Mouse (Mus musculus): ENCODE results near the gene Zfp811.
"Not testable (repeated sequence)": the region's sequence is repeated elsewhere in the genome, so short reads cannot be mapped to it uniquely, and the experiment has no call there.

Zfp811 gene

GRCm38 (mm10) chr17:32809544-32810374 lies at the start of gene Zfp811:
Zfp811 (minus strand) TSS chr17:32809931.
- no peak for DNase-seq (ENCODE audit: low spot score)

GRCm38 (mm10) chr17:32856713-32857112 lies 47.0 kb upstream of the Zfp811 start:
- DNase-seq (ENCODE audit: low spot score), result not testable (repeated sequence)

GRCm38 (mm10) chr17:32851581-32851980 lies 41.9 kb upstream of the Zfp811 start:
- no peak for DNase-seq (ENCODE audit: low spot score)

- DNase-seq (ENCODE audit: low spot score), result no peak
These were observed 31.7 kb upstream of the Zfp811 start for GRCm38 (mm10) chr17:32841388-32841787.

DNA sequence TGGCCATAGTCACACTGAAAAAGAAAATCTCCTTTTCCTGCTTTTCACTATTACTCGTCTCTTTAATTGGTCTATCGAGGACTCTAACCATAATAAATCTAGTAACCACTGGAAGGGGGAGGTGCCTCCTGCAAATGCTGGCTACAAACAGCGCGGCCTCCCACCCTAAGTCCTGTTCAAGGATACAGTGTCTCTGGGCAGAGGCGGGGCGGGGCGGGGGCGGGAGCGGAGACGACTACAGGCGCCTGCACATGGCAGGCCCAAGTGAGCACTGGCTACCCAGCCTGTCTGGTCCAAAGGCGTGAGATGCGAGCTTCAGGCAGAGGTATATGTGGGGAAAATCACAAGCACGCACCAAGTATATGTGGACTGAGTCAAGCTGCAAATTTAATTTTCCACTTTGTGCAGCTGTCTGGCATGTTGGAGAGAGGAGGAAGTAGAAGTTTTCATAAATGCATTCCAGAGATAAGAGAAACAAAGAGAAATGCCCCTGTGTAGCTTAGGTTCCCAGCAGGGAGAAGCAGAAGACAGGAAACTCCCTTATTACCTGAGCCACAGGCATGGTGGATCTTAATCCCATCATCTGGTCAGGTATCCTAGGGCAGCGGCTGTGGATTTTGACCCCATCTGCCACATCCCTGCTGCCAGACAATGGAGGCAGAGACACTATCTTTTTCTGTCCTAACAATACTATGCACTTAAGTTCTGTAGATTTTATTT lies 29.5 kb upstream of the Zfp811 start:
- no peak for DNase-seq (ENCODE audit: low spot score)

GRCm38 (mm10) chr17:32830418-32830782 lies 20.7 kb upstream of the Zfp811 start:
- no peak for DNase-seq (ENCODE audit: low spot score)

DNA sequence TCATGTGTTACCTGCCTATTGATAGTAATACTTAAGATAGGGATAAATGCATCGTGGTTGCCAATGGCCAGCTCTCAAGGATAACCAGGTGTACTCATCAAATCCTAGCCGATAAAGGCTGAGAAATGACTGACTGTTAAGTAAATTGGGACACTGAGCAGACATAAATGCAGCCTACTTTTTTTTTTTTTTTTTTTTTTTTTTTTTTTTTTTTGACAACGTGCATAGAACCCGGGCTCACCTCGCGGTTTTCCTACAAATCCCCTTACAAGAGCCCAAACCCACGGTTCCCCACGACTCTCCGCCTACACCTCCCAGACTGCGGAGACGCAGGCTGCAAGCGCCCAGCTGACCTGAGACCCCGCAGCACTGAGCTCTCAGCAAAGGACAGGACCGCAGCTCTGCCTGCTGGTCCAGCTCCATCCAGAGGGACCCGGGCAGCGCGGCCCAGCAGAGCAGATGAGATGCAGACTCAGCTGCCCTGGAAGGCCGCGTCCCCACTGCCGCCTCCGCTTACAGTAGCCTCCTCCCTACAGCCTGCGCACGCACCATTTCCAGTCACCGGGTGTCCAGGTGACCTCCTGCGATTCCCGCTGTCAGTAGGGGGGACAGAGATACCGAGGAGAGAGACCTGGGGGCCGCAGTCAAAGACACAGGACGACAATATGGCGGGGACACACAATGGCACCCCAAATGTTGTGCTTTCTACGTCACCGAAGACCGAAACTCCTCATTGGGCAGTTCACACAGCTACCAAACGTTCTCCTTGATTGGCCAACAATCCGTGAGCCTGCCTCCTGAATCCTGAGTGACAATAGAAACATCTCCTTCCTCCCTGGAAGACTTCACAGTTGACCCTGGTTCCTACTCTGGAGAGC lies 20.0 kb upstream of the Zfp811 start, which contains the start of gene Zfp799:
Gene Zfp799 (minus strand): TSS at position 722 of the 878 bp plus-strand sequence.
- peak; percentile 51 for DNase-seq (ENCODE audit: low spot score)

DNA sequence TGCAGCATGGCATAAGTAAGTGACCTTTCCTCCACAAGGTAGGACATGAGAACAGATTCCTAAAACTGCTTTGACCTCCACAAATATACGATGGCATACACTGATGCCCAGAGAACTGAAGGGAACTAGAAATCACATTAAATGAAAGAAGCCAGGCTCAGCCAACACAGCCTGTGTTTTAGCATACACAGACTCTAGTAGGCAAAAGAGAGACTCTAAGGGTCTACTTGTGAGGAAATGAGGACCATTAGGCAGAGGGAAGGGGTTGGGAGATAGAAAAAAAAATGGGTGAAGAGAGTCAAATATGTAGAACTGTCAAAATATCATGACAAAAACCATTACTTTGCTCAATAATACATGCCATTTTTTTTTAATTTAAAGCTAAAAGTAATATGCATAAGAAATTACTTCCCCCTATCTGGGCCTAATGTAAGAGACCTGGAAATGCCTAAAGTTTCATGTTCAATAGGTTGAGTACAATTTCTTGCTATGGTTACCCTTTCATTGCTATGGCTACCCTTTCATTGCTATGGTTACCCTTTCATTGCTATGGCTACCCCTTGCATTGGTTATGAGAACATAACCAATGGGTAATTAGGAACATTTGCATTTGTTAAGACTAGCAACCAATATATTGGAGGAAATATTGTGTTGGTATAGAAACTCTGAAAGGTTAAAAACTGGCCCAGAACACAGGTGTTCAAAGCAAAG lies 6.5 kb upstream of the Zfp811 start:
- no peak for DNase-seq (ENCODE audit: low spot score)

GRCm38 (mm10) chr17:32814136-32814535 lies 4.4 kb upstream of the Zfp811 start:
- no peak for DNase-seq (ENCODE audit: low spot score)

- no peak for DNase-seq (ENCODE audit: low spot score)
These were observed 917 bp upstream of the Zfp811 start for GRCm38 (mm10) chr17:32810648-32811047.

DNA sequence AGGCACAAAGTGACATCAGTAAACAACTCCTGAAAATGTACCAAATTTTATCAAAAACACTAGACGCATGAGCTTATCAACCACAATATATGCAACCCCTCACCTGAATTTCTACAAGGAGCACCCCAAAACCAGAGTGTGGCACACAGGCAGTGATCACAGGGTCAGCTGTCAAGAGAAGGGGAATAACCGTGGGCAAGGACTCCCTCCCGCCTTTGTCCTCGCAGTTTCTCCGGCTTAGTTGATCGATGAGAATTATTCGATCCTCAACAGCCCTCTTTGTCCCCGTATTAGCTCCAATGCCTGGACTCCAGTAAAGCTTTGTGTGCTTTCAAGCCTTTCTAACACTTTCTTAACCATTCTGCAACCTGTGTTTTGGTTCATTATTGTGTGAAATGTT lies 810 bp downstream of the Zfp811 start:
- DNase-seq (ENCODE audit: low spot score), result no peak

DNA sequence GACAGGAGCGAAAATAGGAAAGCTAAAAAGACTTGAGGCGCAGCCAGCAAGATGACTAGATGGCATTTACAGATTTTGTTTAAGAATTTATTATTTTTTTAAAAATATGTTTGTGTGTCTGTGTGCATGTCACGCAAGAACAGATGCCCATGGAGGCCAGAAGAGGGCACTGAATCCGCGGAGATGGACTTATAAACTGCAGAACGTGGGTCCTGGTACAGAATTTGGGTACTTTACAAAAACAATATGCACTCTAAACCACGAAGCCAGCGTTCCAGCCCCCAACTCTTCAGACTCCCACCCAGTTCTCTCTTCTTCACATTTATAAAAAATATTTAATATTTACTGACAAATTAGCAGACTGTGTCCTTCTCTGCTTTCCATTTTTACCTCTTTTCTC lies 20.5 kb downstream of the Zfp811 start:
- no peak for DNase-seq (ENCODE audit: low spot score)

DNA sequence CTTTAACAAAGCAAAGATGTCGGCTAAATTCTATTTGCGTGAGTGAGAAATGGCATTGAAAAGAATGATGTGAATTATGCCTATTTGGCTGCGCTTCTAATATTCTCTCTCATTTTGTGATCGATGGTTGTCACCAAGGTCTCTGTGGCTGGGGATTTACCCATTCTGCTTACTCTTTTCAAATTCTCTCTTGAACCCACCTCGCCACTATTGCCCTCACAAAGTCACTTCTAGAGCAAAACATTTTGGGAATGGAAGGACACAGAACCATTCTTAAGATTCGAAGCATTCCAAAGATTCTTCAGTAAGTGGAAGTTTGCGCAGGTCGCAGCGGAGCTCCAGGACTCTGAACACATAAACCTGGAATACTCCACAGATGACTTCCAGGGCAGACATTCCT lies 21.2 kb downstream of the Zfp811 start:
- no peak for DNase-seq (ENCODE audit: low spot score)

- DNase-seq (ENCODE audit: low spot score), result peak; percentile 61
These were observed 21.6 kb downstream of the Zfp811 start, which contains the start of gene Zfp871 for GRCm38 (mm10) chr17:32788094-32788559. Zfp871 (minus strand) TSS chr17:32788287.

DNA sequence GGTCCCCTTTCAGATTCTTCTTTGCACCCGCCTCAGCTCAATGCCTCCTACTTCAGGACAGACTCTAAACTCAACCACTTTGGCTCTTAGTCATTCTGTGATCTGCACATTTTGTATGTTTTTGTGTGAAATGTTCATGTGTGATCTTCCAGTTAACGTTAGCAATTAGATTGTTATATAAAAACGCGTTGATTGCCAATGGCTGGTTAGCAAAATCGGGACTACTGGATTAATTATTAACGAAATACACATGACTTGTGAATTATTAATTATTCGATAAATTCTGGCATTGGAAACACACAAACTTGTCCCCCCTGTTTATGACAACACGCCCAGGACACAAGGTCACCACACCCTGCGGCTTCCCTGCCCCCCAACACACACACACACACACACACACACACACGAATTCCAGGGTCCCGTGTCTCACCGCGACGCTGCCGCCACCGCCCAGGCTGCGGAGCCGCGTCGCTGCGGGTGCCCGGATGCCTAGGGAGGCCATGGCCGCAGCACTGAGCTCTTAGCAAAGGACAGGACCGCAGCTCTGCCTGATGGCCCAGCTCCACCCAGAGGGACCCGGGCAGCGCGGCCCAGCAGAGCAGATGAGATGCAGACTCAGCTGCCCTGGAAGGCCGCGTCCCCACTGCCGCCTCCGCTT lies 22.2 kb downstream of the Zfp811 start:
- DNase-seq (ENCODE audit: low spot score), result no peak

GRCm38 (mm10) chr17:32786944-32787343 lies 22.8 kb downstream of the Zfp811 start:
- no peak for DNase-seq (ENCODE audit: low spot score)

DNA sequence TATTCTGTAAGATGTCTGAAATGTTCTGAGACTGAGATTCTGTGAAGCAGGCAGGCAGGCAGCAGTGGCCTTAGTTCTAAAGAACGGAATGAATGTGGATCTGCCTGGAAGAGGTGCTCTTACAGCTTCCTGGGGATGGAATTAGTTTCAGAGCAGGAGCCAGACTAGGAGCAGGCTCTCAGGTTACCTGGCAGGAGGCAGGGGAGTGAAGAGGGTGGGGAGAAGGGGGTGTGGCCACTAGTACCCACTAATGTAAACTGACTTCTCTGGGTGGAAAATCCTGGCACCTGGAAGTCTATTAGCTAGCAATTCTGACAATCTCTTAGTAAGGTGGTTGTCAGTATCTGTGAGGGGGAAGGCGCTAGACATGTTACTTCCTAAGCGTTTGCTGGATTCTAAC lies 24.1 kb downstream of the Zfp811 start:
- DNase-seq (ENCODE audit: low spot score), result no peak

DNA sequence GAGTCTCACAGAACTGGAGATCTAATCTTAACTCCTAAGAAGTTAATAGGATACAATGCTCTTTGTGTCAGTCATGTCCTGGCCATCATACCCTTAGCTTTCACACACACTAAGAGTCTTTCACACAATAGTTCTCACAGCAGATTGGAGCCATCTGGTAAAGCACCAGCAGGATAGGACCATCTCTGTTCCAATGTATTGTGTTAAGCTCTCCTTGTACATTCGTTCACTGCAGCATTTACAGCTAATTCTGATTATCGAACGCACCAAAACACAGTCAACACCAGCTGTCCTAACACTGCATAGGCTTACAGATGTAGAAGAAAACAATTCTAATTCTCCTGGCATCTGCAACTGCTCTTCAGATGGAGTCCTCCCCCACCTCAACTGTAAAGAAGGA lies 32.2 kb downstream of the Zfp811 start:
- DNase-seq (ENCODE audit: low spot score), result no peak

- DNase-seq (ENCODE audit: low spot score), result no peak
These were observed 38.5 kb downstream of the Zfp811 start for GRCm38 (mm10) chr17:32771213-32771612.

DNA sequence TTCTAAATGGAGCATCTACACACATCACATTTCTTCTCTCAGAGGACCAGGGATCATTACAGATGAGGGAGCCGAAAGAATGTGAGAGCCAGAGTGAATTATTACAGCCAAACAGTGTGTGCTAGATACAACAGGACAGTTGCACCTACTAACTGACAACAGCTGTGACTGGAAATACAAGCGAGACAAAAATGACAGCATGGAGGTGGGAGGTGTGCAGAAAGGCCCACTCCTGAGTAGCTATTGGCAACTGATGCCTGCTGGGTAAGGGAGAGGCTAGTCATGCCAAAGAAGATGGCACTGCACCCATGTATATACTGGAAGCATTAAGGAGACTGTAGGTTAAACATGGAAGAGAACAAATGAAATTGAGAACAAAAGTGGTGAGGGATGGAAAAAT lies 43.3 kb downstream of the Zfp811 start:
- no peak for DNase-seq (ENCODE audit: low spot score)

DNA sequence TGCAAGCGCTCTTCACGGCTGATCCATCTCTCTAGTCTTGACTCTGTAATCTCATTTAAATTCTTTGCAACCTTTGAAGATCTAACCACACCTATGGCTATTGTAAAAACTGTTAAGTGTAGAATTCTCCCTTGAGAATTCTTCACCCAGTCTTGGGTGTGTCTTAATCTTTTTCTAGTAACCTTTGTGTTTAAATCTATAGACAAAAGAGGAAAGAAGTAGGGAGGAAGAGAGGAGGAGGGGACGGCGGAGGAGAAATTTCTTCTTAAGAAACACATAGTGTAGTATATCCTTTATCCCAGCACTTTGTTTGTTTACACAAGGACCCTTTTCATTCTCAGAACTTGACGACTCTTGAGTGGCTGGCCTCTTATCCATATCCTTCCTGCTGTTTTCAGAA lies 52.4 kb downstream of the Zfp811 start:
- no peak for DNase-seq (ENCODE audit: low spot score)
